Mouse (Mus musculus) neutrophil, adult 59 days (primary cell): ENCODE data around the gene Adgrg6. TPM values are rescaled to one million over a fixed set of nuclear protein-coding genes. Genes with fewer than 3 reads are reported as not detected.

Source experiments
- total RNA-seq, 2 experiments: library from RNA; stranded (reverse); gene quantifications; 1 replicate in 1 of 2; 2 replicates in 1 of 2; pipeline ENCODE4 v1.2.4; 2023

Adgrg6 gene
- total RNA-seq, result 10 to 100 TPM; 11.1 to 13.3 TPM

DNA sequence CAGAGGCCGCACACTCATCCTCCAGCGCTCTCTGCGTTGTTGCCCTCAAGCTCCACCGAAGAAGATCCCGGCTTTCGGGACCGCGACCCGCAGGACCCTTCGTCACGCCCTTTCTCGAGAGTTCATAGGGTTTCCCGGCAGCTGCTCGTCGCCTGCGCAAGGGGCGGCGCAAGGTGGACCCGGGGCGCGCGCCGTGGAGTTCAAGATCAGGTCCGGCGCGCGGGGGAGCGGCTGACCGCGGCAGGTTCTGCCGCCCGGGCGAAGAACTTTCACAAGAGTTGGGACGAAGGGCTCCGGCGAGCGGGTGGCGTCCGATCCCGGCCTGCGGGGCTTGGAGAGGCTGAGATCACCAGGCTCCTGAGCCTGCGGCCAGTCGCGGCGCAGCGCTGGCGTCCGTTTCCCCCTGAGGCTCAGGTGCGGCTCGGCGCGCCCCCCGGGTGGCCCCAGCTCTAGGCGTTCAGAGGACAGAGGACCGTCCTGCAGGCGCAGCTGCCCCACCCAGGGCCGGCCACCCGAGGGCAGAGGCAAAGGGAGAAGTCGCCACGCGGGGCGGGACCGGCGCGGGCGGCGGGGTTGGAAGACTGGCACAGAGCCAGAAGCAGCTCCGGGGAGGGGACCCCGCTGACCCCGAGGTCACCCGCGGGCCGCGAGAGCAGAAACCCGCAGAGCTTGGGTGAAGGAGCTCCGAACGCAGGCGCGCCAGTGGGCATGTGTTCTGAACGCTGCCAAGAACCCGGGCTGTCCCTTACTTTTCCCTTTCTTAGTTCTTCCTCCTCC is at the start of gene Adgrg6:
Adgrg6 (minus strand) TSS at position 719 of the 777 bp plus-strand sequence.

Other genes with a start within 250 kb of the Adgrg6 start
- gene Vta1, start 159.9 kb upstream of the Adgrg6 start, total RNA-seq, result 10 to 100 TPM; 46.9 to 52.3 TPM
- not detected for gene Nmbr, start 159.9 kb upstream of the Adgrg6 start, total RNA-seq
- not detected for gene Gje1, start 172.6 kb upstream of the Adgrg6 start, total RNA-seq